Mouse (Mus musculus): ENCODE results near the gene Dcst2. TPM values are rescaled to one million over a fixed set of nuclear protein-coding genes. Genes with fewer than 3 reads are reported as not detected.

The Dcst2 gene
- total and polyA plus RNA-seq, 2 experiments from 2014 or later = 0.20 to 0.31 TPM

DNA sequence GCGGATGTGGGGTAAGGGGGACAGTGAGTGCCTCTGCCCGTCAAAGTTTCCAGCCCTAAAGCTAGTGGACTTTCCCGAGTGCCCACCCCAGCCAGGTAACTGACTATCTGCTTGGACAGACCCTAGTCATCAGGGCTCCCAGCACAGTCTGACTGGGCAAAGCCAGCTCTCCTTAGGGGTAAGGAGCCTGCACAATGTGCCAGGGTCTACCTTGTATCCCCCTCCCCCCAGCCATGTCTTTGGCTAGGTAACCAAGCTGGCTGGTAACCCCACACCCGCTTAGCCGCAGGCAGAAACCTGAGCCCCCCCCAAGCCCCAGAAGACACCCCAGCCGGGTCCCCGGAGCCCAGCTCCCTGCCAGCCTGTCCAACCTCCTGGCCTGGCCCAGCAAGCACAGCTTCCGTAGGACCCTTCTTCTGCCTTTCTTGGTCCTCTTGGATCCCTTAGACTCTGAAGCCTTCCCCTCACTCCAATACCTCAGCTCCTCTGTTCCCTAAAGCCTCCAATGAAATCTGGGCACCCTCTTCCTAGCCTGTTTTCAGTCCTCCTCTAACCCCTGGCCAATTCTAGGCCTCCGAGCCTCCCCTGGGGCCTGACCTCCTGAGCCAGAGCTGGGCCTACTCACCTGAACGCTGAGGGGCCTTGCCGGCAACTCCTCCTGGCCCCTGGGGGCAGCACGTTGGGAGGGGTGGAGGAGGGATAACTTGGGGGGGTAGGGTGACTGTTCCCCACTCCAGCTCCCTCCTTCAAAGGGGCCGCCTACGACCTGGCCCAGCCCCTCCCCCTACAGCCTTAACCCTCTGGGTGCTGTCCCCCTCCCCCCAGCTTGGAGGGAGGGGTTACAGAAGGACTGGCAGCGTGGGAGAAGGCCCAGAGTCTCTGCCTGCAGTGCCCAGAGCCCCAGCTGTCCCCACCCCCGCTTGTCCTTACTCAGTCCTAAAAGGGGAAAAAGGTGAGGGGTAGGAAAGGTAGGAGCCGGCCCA lies 25.0 kb downstream of the Dcst2 start:
- H3K36me3 ChIP-seq (ENCODE audit: insufficient read depth, low read length) = no peaks in the 10 kb centered on the region
- no peak for TF ChIP-seq CTCF (IDR thresholded peaks at IDR 0.05; ENCODE audit: low read depth)
- 59% methylated on average over 17 of the region's 17 CpGs for WGBS
- no peak for ATAC-seq
- no peaks in the 10 kb centered on the region for H3K9me3 ChIP-seq (ENCODE audit: low read length)
- H3K27me3 ChIP-seq (ENCODE audit: insufficient read depth, low read length) = no peaks in the 10 kb centered on the region
- no peak overlapping the region for H3K9ac ChIP-seq (replicated peaks; ENCODE audit: low read length)
- H3K4me3 ChIP-seq (ENCODE audit: low read length) = no peak overlapping the region
- no peak overlapping the region for H3K4me2 ChIP-seq (ENCODE audit: low read depth, low read length)
- no peak overlapping the region for H3K27ac ChIP-seq
- H3K4me1 ChIP-seq (ENCODE audit: insufficient read depth, low read length) = peaks cover 11% of the 10 kb centered on the region; the same call in 1 of the 2 replicates
- no peak for DNase-seq (ENCODE audit: low spot score)

DNA sequence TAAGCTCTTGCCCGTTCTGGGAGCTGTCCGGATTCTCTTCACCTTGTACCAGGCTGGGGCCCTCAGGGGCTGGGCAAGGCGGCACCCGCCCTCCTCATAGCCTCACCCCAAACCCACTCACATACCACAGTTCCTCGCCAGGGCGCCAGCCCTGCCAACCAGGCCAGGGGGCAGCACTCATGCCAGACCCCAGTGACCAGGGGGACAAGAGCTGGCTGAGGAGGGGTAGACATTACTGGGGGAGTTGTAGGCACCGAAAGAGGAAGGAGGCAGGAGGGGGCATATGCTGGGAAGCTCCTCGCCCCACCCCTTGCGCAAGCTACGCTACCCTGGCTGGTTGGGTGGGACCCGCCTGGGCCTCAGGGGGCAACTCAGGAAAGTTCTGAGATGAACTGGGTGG lies 25.9 kb downstream of the Dcst2 start:
- H3K36me3 ChIP-seq (ENCODE audit: insufficient read depth, low read length) = no peaks in the 10 kb centered on the region
- no peak for ATAC-seq
- TF ChIP-seq CTCF (IDR thresholded peaks at IDR 0.05; ENCODE audit: low read depth) = peak; percentile 27; the same call in 1 of the 2 replicates
- H3K9me3 ChIP-seq (ENCODE audit: low read length) = no peaks in the 10 kb centered on the region
- H3K27ac ChIP-seq = no peak overlapping the region
- no peak overlapping the region for H3K4me3 ChIP-seq (ENCODE audit: low read length)
- peaks cover 16% of the 10 kb centered on the region for H3K4me1 ChIP-seq (ENCODE audit: insufficient read depth, low read length)
- H3K4me2 ChIP-seq (ENCODE audit: low read depth, low read length) = no peak overlapping the region
- no peak overlapping the region for H3K9ac ChIP-seq (replicated peaks; ENCODE audit: low read length)
- no peaks in the 10 kb centered on the region for H3K27me3 ChIP-seq (ENCODE audit: insufficient read depth, low read length)
- no peak for DNase-seq (ENCODE audit: low spot score)
- 65% methylated on average over 11 of the region's 11 CpGs for WGBS

DNA sequence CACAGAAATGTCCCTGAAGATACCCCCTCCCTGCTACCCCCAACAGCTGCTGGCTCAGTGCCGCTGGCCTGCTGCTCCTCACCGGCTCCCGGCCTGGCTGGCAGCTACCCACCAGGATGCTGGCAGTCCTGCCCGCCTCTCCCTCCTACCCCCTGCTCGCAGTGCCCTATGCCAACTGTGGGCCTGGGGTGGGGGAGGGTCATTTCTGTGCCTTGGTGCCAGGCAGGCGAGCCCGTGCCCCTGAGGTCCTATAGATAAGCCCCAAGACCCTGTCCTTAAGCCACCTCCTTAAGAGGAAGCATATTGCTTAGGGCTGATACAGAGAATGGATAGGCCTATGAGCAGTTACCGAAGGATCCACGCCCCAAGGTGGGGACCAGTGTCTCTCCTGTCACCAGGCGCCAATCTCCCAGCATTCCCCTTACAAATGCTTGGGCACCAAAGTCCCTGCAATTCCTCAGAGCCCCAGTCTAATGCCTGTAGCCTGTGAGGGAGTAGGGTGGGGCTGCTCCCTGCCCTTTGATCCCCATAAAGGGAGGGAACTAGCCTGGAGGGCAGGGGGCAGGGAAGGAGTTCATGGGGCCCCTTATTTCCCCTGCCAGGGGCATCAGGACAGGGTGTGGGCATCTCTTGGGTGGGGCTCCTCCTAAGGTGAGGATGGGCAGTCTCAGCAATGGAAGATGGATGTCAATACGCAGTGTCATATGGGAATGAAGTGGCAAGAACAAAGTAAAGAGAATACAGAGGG lies 26.5 kb downstream of the Dcst2 start:
- WGBS = 45% methylated on average over 11 of the region's 11 CpGs
- DNase-seq (ENCODE audit: low spot score) = peak; percentile 56

DNA sequence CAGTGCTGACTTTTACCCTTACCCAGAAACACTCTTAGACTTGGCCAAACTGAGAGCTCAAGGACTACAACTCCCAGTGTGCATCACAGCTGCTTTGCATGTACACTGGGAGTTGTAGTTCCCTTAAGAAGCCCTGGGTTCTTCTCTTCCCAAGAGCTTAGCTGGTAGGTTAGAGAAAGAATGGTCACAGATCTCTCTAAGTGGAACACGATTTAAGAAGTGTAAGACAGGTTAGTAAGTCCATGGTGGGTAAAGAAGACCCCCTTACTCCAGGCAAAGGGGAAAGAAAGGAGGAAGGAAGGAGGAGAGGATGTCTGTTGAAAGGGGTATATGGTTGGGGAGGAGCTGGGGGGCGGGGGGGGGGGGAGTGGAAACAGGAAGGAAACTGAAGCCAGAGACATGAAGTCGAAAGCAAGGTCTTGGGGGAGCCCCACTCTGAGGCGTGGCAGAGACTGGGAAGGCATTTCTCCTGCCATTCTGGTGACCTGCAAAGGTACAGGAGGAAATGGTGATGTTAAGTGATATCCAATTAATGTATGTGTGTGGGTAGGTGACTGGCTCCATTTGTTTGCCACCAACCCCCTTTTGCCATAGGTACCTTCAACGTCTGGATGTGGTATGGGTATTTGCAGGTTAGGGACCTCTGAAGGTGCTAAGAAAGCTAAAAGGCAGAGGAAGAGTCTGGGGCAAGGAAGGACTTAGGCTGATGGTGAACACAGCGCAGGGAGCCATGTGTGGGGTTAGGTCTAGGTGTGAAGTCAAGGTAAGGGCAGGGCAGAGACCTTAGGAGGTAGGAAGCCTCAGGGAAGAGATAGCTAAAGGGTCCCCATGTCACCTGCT lies 27.3 kb downstream of the Dcst2 start:
- DNase-seq (ENCODE audit: low spot score) (peak; percentile 79), ATAC-seq (no peak)
- Histone ChIP-seq H3K27me3 (ENCODE audit: insufficient read depth, low read length) (no peaks in the 10 kb centered on the region), H3K27ac (no peak overlapping the region), H3K4me1 (ENCODE audit: insufficient read depth, low read length) (peaks cover 20% of the 10 kb centered on the region), H3K4me2 (ENCODE audit: low read depth, low read length) (no peak overlapping the region), H3K4me3 (ENCODE audit: low read length) (no peak overlapping the region), H3K9ac (replicated peaks; ENCODE audit: low read length) (no peak overlapping the region), H3K9me3 (ENCODE audit: low read length) (no peaks in the 10 kb centered on the region), H3K36me3 (ENCODE audit: insufficient read depth, low read length) (no peaks in the 10 kb centered on the region)
- WGBS = 72% methylated on average over 6 of the region's 6 CpGs
- no peak for TF ChIP-seq CTCF (IDR thresholded peaks at IDR 0.05; ENCODE audit: low read depth)

More for the DNA sequence above, 26.5 kb downstream of the Dcst2 start:
- no peak for TF ChIP-seq CTCF (IDR thresholded peaks at IDR 0.05; ENCODE audit: low read depth)
- H3K27ac ChIP-seq = no peak overlapping the region
- H3K9me3 ChIP-seq (ENCODE audit: low read length) = no peaks in the 10 kb centered on the region
- H3K27me3 ChIP-seq (ENCODE audit: insufficient read depth, low read length) = no peaks in the 10 kb centered on the region
- peaks cover 20% of the 10 kb centered on the region for H3K4me1 ChIP-seq (ENCODE audit: insufficient read depth, low read length)
- no peak overlapping the region for H3K4me2 ChIP-seq (ENCODE audit: low read depth, low read length)
- ATAC-seq = peak; percentile 15; the same call in 1 of the 2 replicates
- H3K4me3 ChIP-seq (ENCODE audit: low read length) = no peak overlapping the region
- H3K9ac ChIP-seq (replicated peaks; ENCODE audit: low read length) = no peak overlapping the region
- no peaks in the 10 kb centered on the region for H3K36me3 ChIP-seq (ENCODE audit: insufficient read depth, low read length)

DNA sequence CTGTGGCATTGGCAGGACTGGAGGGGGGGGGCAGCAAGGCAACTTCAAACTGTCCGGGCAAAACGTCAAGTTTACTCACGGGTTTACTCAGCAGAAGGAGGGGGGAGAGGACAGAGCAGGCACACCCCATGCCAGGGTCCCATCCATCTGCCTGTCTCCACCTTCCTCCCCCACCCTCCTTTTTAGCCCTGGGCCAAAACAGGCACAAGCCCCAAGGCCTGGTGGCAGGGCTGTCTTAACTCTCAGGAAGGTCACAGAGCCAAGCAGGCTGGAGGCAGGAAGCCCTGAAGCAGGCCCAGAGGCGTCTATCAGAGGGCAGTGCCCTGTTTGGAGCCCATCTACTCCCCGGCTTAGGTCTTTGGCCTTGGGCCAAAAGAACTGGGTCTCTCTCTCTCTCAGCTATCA lies 28.3 kb downstream of the Dcst2 start:
- H3K4me2 ChIP-seq (ENCODE audit: low read depth, low read length) = no peak overlapping the region
- no peak overlapping the region for H3K4me3 ChIP-seq (ENCODE audit: low read length)
- peaks cover 28% of the 10 kb centered on the region for H3K4me1 ChIP-seq (ENCODE audit: insufficient read depth, low read length)
- WGBS = 17% methylated on average over 5 of the region's 5 CpGs
- peak; percentile 51 for DNase-seq (ENCODE audit: low spot score)
- H3K9me3 ChIP-seq (ENCODE audit: low read length) = no peaks in the 10 kb centered on the region
- no peaks in the 10 kb centered on the region for H3K36me3 ChIP-seq (ENCODE audit: insufficient read depth, low read length)
- no peak overlapping the region for H3K9ac ChIP-seq (replicated peaks; ENCODE audit: low read length)
- TF ChIP-seq CTCF (IDR thresholded peaks at IDR 0.05; ENCODE audit: low read depth) = no peak
- no peak for ATAC-seq
- no peaks in the 10 kb centered on the region for H3K27me3 ChIP-seq (ENCODE audit: insufficient read depth, low read length)
- no peak overlapping the region for H3K27ac ChIP-seq

Data from hindbrain, postnatal 0 days (tissue).